Mouse (Mus musculus) thymus, adult 2 months (tissue): Measurements from ENCODE around the gene 5430419D17Rik. TPM values are rescaled to one million over a fixed set of nuclear protein-coding genes. Genes with fewer than 3 reads are reported as not detected.

ENCODE experiments used
- DNase-seq: peaks from one replicate; pipeline ENCODE4 v3.0.0; 2021
- H3K27ac ChIP-seq: fragments of 200-500 bp; 2 replicates; pipeline ENCODE4 v1.5.1; 2012; ENCODE audit warnings: low read length, control low read depth; ENCODE audit not compliant: control insufficient read depth, insufficient read depth
- H3K27me3 ChIP-seq: fragments of 200-500 bp; 2 replicates; pipeline ENCODE4 v1.6.1; 2012; ENCODE audit warnings: mild to moderate bottlenecking, low read length, moderate library complexity, mixed read lengths; ENCODE audit not compliant: control insufficient read depth, insufficient read depth
- H3K36me3 ChIP-seq: fragments of 200-500 bp; 2 replicates; pipeline ENCODE4 v1.6.1; 2012; ENCODE audit warnings: mild to moderate bottlenecking, low read length, moderate library complexity; ENCODE audit not compliant: control insufficient read depth, insufficient read depth
- H3K4me1 ChIP-seq: fragments of 200-500 bp; replicated peaks from 2 replicates; pipeline ENCODE4 v1.6.1; 2012; ENCODE audit warnings: low read length; ENCODE audit not compliant: control insufficient read depth, insufficient read depth
- H3K4me3 ChIP-seq: fragments of 200-500 bp; 2 replicates; pipeline ENCODE4 v1.5.1; 2012; ENCODE audit warnings: mild to moderate bottlenecking, low read length, control low read depth, moderate library complexity; ENCODE audit not compliant: control insufficient read depth, insufficient read depth
- CTCF ChIP-seq: fragments of 200-500 bp; IDR thresholded peaks from 2 replicates; pipeline ENCODE4 v1.5.1; 2012; ENCODE audit warnings: mild to moderate bottlenecking, control low read depth, low read length, moderate library complexity, borderline replicate concordance; ENCODE audit not compliant: control insufficient read depth, poor library complexity, insufficient read depth; ENCODE audit errors: extremely low read depth
- POLR2A ChIP-seq: fragments of 200-500 bp; IDR thresholded peaks from 2 replicates; pipeline ENCODE4 v1.6.1; 2012; ENCODE audit warnings: mild to moderate bottlenecking, low read length, control low read depth, moderate library complexity; ENCODE audit not compliant: control insufficient read depth, poor library complexity, insufficient read depth; ENCODE audit errors: extremely low read depth
- WGBS: fragments of 180-500 bp; shearing (Covaris S2); methylation state at CpG from one replicate; pipeline ENCODE4 v1.1.7; 2018; 5-methylcytosine and 5-hydroxymethylcytosine counted together
- polyA plus RNA-seq: library from polyadenylated mRNA; depleted of rRNA; stranded (reverse); fragments of >200 nt; gene quantifications from 2 replicates; pipeline ENCODE4 v1.2.3, GENCODE M21; 2012

5430419D17Rik gene
- polyA plus RNA-seq, 1 experiment = 0.26 TPM

GRCm38 (mm10) chr7:131167771-131168170 is 6.4 kb upstream of the 5430419D17Rik start:
- Histone ChIP-seq H3K4me1 (peaks cover 2% of the 10 kb centered on the region; the same call in 1 of the 2 replicates), H3K27ac (no peak overlapping the region), H3K36me3 (no peaks in the 10 kb centered on the region), H3K27me3 (no peaks in the 10 kb centered on the region), H3K4me3 (no peak overlapping the region)
- peak; percentile 19 for DNase-seq
- TF ChIP-seq POLR2A (no peak), CTCF (no peak)
- 89% methylated on average over 3 of the region's 3 CpGs for WGBS

GRCm38 (mm10) chr7:131169099-131169498 is 5.1 kb upstream of the 5430419D17Rik start:
- H3K36me3 ChIP-seq = no peaks in the 10 kb centered on the region
- WGBS = 4% methylated on average over 2 of the region's 2 CpGs
- DNase-seq = peak; percentile 53
- no peaks in the 10 kb centered on the region for H3K27me3 ChIP-seq
- H3K4me1 ChIP-seq = peaks cover 2% of the 10 kb centered on the region; the same call in 1 of the 2 replicates
- TF ChIP-seq POLR2A (no peak), CTCF (no peak)
- no peak overlapping the region for H3K27ac ChIP-seq
- no peak overlapping the region for H3K4me3 ChIP-seq

GRCm38 (mm10) chr7:131182685-131183084 is 8.5 kb downstream of the 5430419D17Rik start:
- WGBS = 49% methylated on average over 4 of the region's 4 CpGs
- Histone ChIP-seq H3K4me3 (no peak overlapping the region), H3K27ac (no peak overlapping the region), H3K4me1 (no peaks in the 10 kb centered on the region), H3K27me3 (no peaks in the 10 kb centered on the region), H3K36me3 (no peaks in the 10 kb centered on the region)
- DNase-seq = peak; percentile 63
- TF ChIP-seq POLR2A = no peak
- TF ChIP-seq CTCF = peak; percentile 70; the same call in 1 of the 2 replicates

GRCm38 (mm10) chr7:131184339-131184738 is 10.1 kb downstream of the 5430419D17Rik start:
- Histone ChIP-seq H3K36me3 (no peaks in the 10 kb centered on the region), H3K4me1 (no peaks in the 10 kb centered on the region), H3K27ac (no peak overlapping the region), H3K4me3 (no peak overlapping the region), H3K27me3 (no peaks in the 10 kb centered on the region)
- WGBS = 72% methylated on average over 8 of the region's 8 CpGs
- no peak for TF ChIP-seq CTCF
- no peak for TF ChIP-seq POLR2A
- DNase-seq = no peak

GRCm38 (mm10) chr7:131187047-131187446 is 12.8 kb downstream of the 5430419D17Rik start:
- no peak overlapping the region for H3K27ac ChIP-seq
- no peaks in the 10 kb centered on the region for H3K27me3 ChIP-seq
- no peaks in the 10 kb centered on the region; the same call in 1 of the 2 replicates for H3K4me1 ChIP-seq
- H3K4me3 ChIP-seq = no peak overlapping the region
- no peaks in the 10 kb centered on the region for H3K36me3 ChIP-seq
- TF ChIP-seq CTCF (no peak), POLR2A (no peak)
- 67% methylated on average over 8 of the region's 8 CpGs for WGBS
- no peak for DNase-seq

- Histone ChIP-seq H3K27me3 (no peaks in the 10 kb centered on the region), H3K36me3 (no peaks in the 10 kb centered on the region), H3K27ac (no peak overlapping the region), H3K4me1 (no peaks in the 10 kb centered on the region; the same call in 1 of the 2 replicates), H3K4me3 (no peak overlapping the region)
- TF ChIP-seq CTCF = no peak
- no peak for TF ChIP-seq POLR2A
- DNase-seq = no peak
- 96% methylated on average over 14 of the region's 14 CpGs for WGBS
Observed at GRCm38 (mm10) chr7:131187996-131188395, 13.8 kb downstream of the 5430419D17Rik start.

- no peak for TF ChIP-seq CTCF
- no peak overlapping the region for H3K27ac ChIP-seq
- no peaks in the 10 kb centered on the region for H3K36me3 ChIP-seq
- 82% methylated on average over 5 of the region's 5 CpGs for WGBS
- no peaks in the 10 kb centered on the region for H3K27me3 ChIP-seq
- no peaks in the 10 kb centered on the region for H3K4me1 ChIP-seq
- no peak for DNase-seq
- H3K4me3 ChIP-seq = no peak overlapping the region
Observed at GRCm38 (mm10) chr7:131223086-131223485, 48.9 kb downstream of the 5430419D17Rik start.
